Mouse (Mus musculus) stomach, embryonic 14.5 days (tissue): Measurements from ENCODE around the gene Ptprg. TPM values are rescaled to one million over a fixed set of nuclear protein-coding genes. Genes with fewer than 3 reads are reported as not detected.

Source experiments
- ATAC-seq: fragments of 200-750 bp; cut with Nextera tagmentation; 2 replicates; pipeline ENCODE4 v1.8.0; 2017; ENCODE audit warnings: low read depth, moderate TSS enrichment; ENCODE audit not compliant: insufficient number of reproducible peaks, insufficient read depth, low FRiP score
- H3K27ac ChIP-seq: fragments of 300-500 bp; sonication (generic); 2 replicates; pipeline ENCODE4 v1.5.1; 2014; ENCODE audit warnings: mild to moderate bottlenecking, low read length, moderate library complexity, mixed read lengths
- H3K27me3 ChIP-seq: fragments of 300-500 bp; sonication (generic); 2 replicates; pipeline ENCODE4 v1.6.1; 2014; ENCODE audit warnings: low read length, control low read depth, mixed read lengths; ENCODE audit not compliant: control insufficient read depth, insufficient read depth
- H3K36me3 ChIP-seq: fragments of 300-500 bp; sonication (generic); 2 replicates; pipeline ENCODE4 v1.6.1; 2014; ENCODE audit warnings: mild to moderate bottlenecking, control low read depth, low read length, moderate library complexity, mixed read lengths; ENCODE audit not compliant: control insufficient read depth, insufficient read depth
- H3K4me1 ChIP-seq: fragments of 300-500 bp; sonication (generic); 2 replicates; pipeline ENCODE4 v1.6.1; 2014; ENCODE audit warnings: low read length, control low read depth, mixed read lengths; ENCODE audit not compliant: control insufficient read depth, insufficient read depth
- H3K4me2 ChIP-seq: fragments of 300-500 bp; sonication (generic); replicated peaks from 2 replicates; pipeline ENCODE4 v1.6.1; 2014; ENCODE audit warnings: low read depth, low read length, control low read depth
- H3K4me3 ChIP-seq: fragments of 300-500 bp; sonication (generic); 2 replicates; pipeline ENCODE4 v1.5.1; 2014; ENCODE audit warnings: low read depth, low read length, control low read depth
- H3K9ac ChIP-seq: fragments of 300-500 bp; sonication (generic); replicated peaks from 2 replicates; pipeline ENCODE4 v1.6.1; 2014; ENCODE audit warnings: low read depth, mild to moderate bottlenecking, control low read depth, low read length, moderate library complexity, mixed read lengths
- H3K9me3 ChIP-seq: fragments of 300-500 bp; sonication (generic); 2 replicates; pipeline ENCODE4 v1.6.1; 2016; ENCODE audit warnings: low read depth, low read length, control low read depth; ENCODE audit not compliant: control insufficient read depth
- WGBS: fragments of 180-500 bp; shearing (Covaris S2); extraction: QIAGEN DNeasy Blood & Tissue Kit; methylation state at CpG from one replicate; pipeline ENCODE4 v1.1.7; 2014; 5-methylcytosine and 5-hydroxymethylcytosine counted together
- polyA plus RNA-seq: library from polyadenylated mRNA; unstranded; fragments of >200 nt; fragmentation: Nextera tagmentation; extraction: Ambion mirVana; gene quantifications from 2 replicates; pipeline ENCODE4 v1.2.1, GENCODE M21; 2014

The Ptprg gene
- polyA plus RNA-seq, 1 experiment from 2014 or later: 31.3 TPM

- 47% methylated on average over 2 of the region's 2 CpGs for WGBS
Observed at GRCm38 (mm10) chr14:11928545-11928944, 375.2 kb downstream of the Ptprg start.

GRCm38 (mm10) chr14:11932517-11932916, 379.2 kb downstream of the Ptprg start:
- Histone ChIP-seq H3K4me1 (no peaks in the 10 kb centered on the region), H3K27ac (no peak overlapping the region), H3K27me3 (no peaks in the 10 kb centered on the region), H3K4me2 (no peak overlapping the region), H3K9ac (no peak overlapping the region), H3K4me3 (no peak overlapping the region), H3K36me3 (no peaks in the 10 kb centered on the region), H3K9me3 (no peaks in the 10 kb centered on the region)
- WGBS: 73% methylated on average over 3 of the region's 3 CpGs
- ATAC-seq: no peak

More at GRCm38 (mm10) chr14:11928545-11928944, 375.2 kb downstream of the Ptprg start:
- Histone ChIP-seq H3K4me3 (no peak overlapping the region), H3K36me3 (no peaks in the 10 kb centered on the region), H3K9ac (no peak overlapping the region), H3K4me2 (no peak overlapping the region), H3K27ac (no peak overlapping the region), H3K9me3 (no peaks in the 10 kb centered on the region), H3K4me1 (no peaks in the 10 kb centered on the region), H3K27me3 (no peaks in the 10 kb centered on the region)
- no peak for ATAC-seq

GRCm38 (mm10) chr14:11934556-11934955, 381.2 kb downstream of the Ptprg start:
- H3K4me2 ChIP-seq: no peak overlapping the region
- no peaks in the 10 kb centered on the region for H3K27me3 ChIP-seq
- no peaks in the 10 kb centered on the region for H3K4me1 ChIP-seq
- 91% methylated on average over 2 of the region's 2 CpGs for WGBS
- no peaks in the 10 kb centered on the region for H3K36me3 ChIP-seq
- H3K9me3 ChIP-seq: no peaks in the 10 kb centered on the region
- H3K27ac ChIP-seq: no peak overlapping the region
- ATAC-seq: no peak
- H3K4me3 ChIP-seq: no peak overlapping the region
- H3K9ac ChIP-seq: no peak overlapping the region

- WGBS: 45% methylated on average over 1 of the region's 1 CpGs
- no peaks in the 10 kb centered on the region for H3K4me1 ChIP-seq
- H3K4me2 ChIP-seq: no peak overlapping the region
- no peaks in the 10 kb centered on the region for H3K27me3 ChIP-seq
- H3K36me3 ChIP-seq: no peaks in the 10 kb centered on the region
- H3K9me3 ChIP-seq: no peaks in the 10 kb centered on the region
- no peak for ATAC-seq
- no peak overlapping the region for H3K27ac ChIP-seq
- no peak overlapping the region for H3K4me3 ChIP-seq
- H3K9ac ChIP-seq: no peak overlapping the region
Observed at GRCm38 (mm10) chr14:11935281-11935680, 381.9 kb downstream of the Ptprg start.

- H3K9me3 ChIP-seq: no peaks in the 10 kb centered on the region
- H3K27me3 ChIP-seq: no peaks in the 10 kb centered on the region
- H3K27ac ChIP-seq: no peak overlapping the region
- H3K4me3 ChIP-seq: no peak overlapping the region
- H3K9ac ChIP-seq: no peak overlapping the region
- no peak overlapping the region for H3K4me2 ChIP-seq
- no peak for ATAC-seq
- no peaks in the 10 kb centered on the region for H3K4me1 ChIP-seq
- H3K36me3 ChIP-seq: no peaks in the 10 kb centered on the region
- 87% methylated on average over 7 of the region's 7 CpGs for WGBS
Observed at GRCm38 (mm10) chr14:11935698-11936097, 382.4 kb downstream of the Ptprg start.

GRCm38 (mm10) chr14:11938912-11939311, 385.6 kb downstream of the Ptprg start:
- Histone ChIP-seq H3K4me3 (no peak overlapping the region), H3K36me3 (no peaks in the 10 kb centered on the region), H3K27ac (no peak overlapping the region), H3K27me3 (no peaks in the 10 kb centered on the region), H3K4me1 (no peaks in the 10 kb centered on the region), H3K4me2 (no peak overlapping the region), H3K9me3 (no peaks in the 10 kb centered on the region), H3K9ac (no peak overlapping the region)
- WGBS: 90% methylated on average over 4 of the region's 4 CpGs
- ATAC-seq: no peak

- Histone ChIP-seq H3K4me1 (no peaks in the 10 kb centered on the region), H3K36me3 (no peaks in the 10 kb centered on the region), H3K9me3 (no peaks in the 10 kb centered on the region), H3K4me3 (no peak overlapping the region), H3K27me3 (no peaks in the 10 kb centered on the region), H3K4me2 (no peak overlapping the region), H3K27ac (no peak overlapping the region), H3K9ac (no peak overlapping the region)
- 75% methylated on average over 5 of the region's 5 CpGs for WGBS
- ATAC-seq: no peak
Observed at GRCm38 (mm10) chr14:11941989-11942514, 388.7 kb downstream of the Ptprg start.

GRCm38 (mm10) chr14:11950379-11950778, 397.0 kb downstream of the Ptprg start:
- H3K4me2 ChIP-seq: no peak overlapping the region
- H3K4me3 ChIP-seq: no peak overlapping the region
- no peak overlapping the region for H3K27ac ChIP-seq
- H3K9ac ChIP-seq: no peak overlapping the region
- no peaks in the 10 kb centered on the region for H3K9me3 ChIP-seq
- no peaks in the 10 kb centered on the region for H3K4me1 ChIP-seq
- no peaks in the 10 kb centered on the region for H3K36me3 ChIP-seq
- 89% methylated on average over 6 of the region's 6 CpGs for WGBS
- ATAC-seq: no peak
- no peaks in the 10 kb centered on the region for H3K27me3 ChIP-seq
